Mouse (Mus musculus): ENCODE measurements around the gene Mybpc1. TPM values are rescaled to one million over a fixed set of nuclear protein-coding genes. Genes with fewer than 3 reads are reported as not detected.

Gene Mybpc1
- polyA plus RNA-seq, 1 experiment from 2014 or later, result 4.8 TPM

- Histone ChIP-seq H3K36me3 (no peaks in the 10 kb centered on the region), H3K4me3 (peak overlapping the region; percentile 20; the same call in 1 of the 2 replicates), H3K27me3 (ENCODE audit: insufficient read depth, poor library complexity, severe bottlenecking) (no peaks in the 10 kb centered on the region), H3K4me1 (replicated peaks) (peaks cover 27% of the 10 kb centered on the region), H3K27ac (no peak overlapping the region), H3K9me3 (no peaks in the 10 kb centered on the region)
- 28% methylated on average over 5 of the region's 5 CpGs for WGBS
- peak; percentile 50 for DNase-seq (ENCODE audit: low spot score)
Observed at GRCm38 (mm10) chr10:88603256-88603655, 1.7 kb downstream of the Mybpc1 start.

- H3K4me1 ChIP-seq (replicated peaks), result peaks cover 19% of the 10 kb centered on the region
- H3K27ac ChIP-seq, result no peak overlapping the region
- DNase-seq (ENCODE audit: low spot score), result no peak
- H3K4me3 ChIP-seq, result no peak overlapping the region
- H3K9me3 ChIP-seq, result no peaks in the 10 kb centered on the region
- WGBS, result 93% methylated on average over 7 of the region's 7 CpGs
- H3K36me3 ChIP-seq, result no peaks in the 10 kb centered on the region
- H3K27me3 ChIP-seq (ENCODE audit: insufficient read depth, poor library complexity, severe bottlenecking), result no peaks in the 10 kb centered on the region
Observed at GRCm38 (mm10) chr10:88600591-88600990, 4.4 kb downstream of the Mybpc1 start.

- 95% methylated on average over 4 of the region's 4 CpGs for WGBS
- DNase-seq (ENCODE audit: low spot score), result no peak
Observed at GRCm38 (mm10) chr10:88592316-88592715, 12.6 kb downstream of the Mybpc1 start.

GRCm38 (mm10) chr10:88591042-88591441 lies 13.9 kb downstream of the Mybpc1 start:
- 71% methylated on average over 12 of the region's 12 CpGs for WGBS
- Histone ChIP-seq H3K27ac (no peak overlapping the region), H3K9me3 (no peaks in the 10 kb centered on the region), H3K27me3 (ENCODE audit: insufficient read depth, poor library complexity, severe bottlenecking) (no peaks in the 10 kb centered on the region), H3K4me3 (no peak overlapping the region), H3K4me1 (replicated peaks) (no peaks in the 10 kb centered on the region), H3K36me3 (no peaks in the 10 kb centered on the region)
- no peak for DNase-seq (ENCODE audit: low spot score)

More at GRCm38 (mm10) chr10:88592316-88592715, 12.6 kb downstream of the Mybpc1 start:
- no peaks in the 10 kb centered on the region for H3K27me3 ChIP-seq (ENCODE audit: insufficient read depth, poor library complexity, severe bottlenecking)
- H3K4me1 ChIP-seq (replicated peaks), result no peaks in the 10 kb centered on the region
- no peak overlapping the region for H3K27ac ChIP-seq
- H3K36me3 ChIP-seq, result no peaks in the 10 kb centered on the region
- H3K9me3 ChIP-seq, result no peaks in the 10 kb centered on the region
- H3K4me3 ChIP-seq, result no peak overlapping the region

- DNase-seq (ENCODE audit: low spot score), result no peak
- no peak overlapping the region for H3K4me3 ChIP-seq
- H3K4me1 ChIP-seq (replicated peaks), result no peaks in the 10 kb centered on the region
- no peak overlapping the region for H3K27ac ChIP-seq
- H3K27me3 ChIP-seq (ENCODE audit: insufficient read depth, poor library complexity, severe bottlenecking), result no peaks in the 10 kb centered on the region
- H3K36me3 ChIP-seq, result no peaks in the 10 kb centered on the region
- WGBS, result 88% methylated on average over 11 of the region's 11 CpGs
- H3K9me3 ChIP-seq, result no peaks in the 10 kb centered on the region
Observed at GRCm38 (mm10) chr10:88584469-88584868, 20.5 kb downstream of the Mybpc1 start.

- Histone ChIP-seq H3K9me3 (no peaks in the 10 kb centered on the region), H3K4me1 (replicated peaks) (no peaks in the 10 kb centered on the region), H3K36me3 (no peaks in the 10 kb centered on the region), H3K4me3 (no peak overlapping the region), H3K27ac (no peak overlapping the region), H3K27me3 (ENCODE audit: insufficient read depth, poor library complexity, severe bottlenecking) (no peaks in the 10 kb centered on the region)
- 93% methylated on average over 5 of the region's 5 CpGs for WGBS
- no peak for DNase-seq (ENCODE audit: low spot score)
Observed at GRCm38 (mm10) chr10:88580786-88581185, 24.2 kb downstream of the Mybpc1 start.

GRCm38 (mm10) chr10:88578651-88579050 lies 26.3 kb downstream of the Mybpc1 start:
- H3K27me3 ChIP-seq (ENCODE audit: insufficient read depth, poor library complexity, severe bottlenecking), result no peaks in the 10 kb centered on the region
- no peak for DNase-seq (ENCODE audit: low spot score)
- H3K4me3 ChIP-seq, result no peak overlapping the region
- H3K27ac ChIP-seq, result no peak overlapping the region
- H3K36me3 ChIP-seq, result no peaks in the 10 kb centered on the region
- no peaks in the 10 kb centered on the region for H3K9me3 ChIP-seq
- whole genome bisulfite sequencing, result 87% methylated on average over 4 of the region's 4 CpGs
- H3K4me1 ChIP-seq (replicated peaks), result peaks cover 8% of the 10 kb centered on the region; the same call in 1 of the 2 replicates

GRCm38 (mm10) chr10:88574115-88574635 lies 30.8 kb downstream of the Mybpc1 start:
- H3K27ac ChIP-seq, result no peak overlapping the region
- H3K9me3 ChIP-seq, result no peaks in the 10 kb centered on the region
- DNase-seq (ENCODE audit: low spot score), result no peak
- no peak overlapping the region for H3K4me3 ChIP-seq
- no peaks in the 10 kb centered on the region for H3K27me3 ChIP-seq (ENCODE audit: insufficient read depth, poor library complexity, severe bottlenecking)
- H3K36me3 ChIP-seq, result no peaks in the 10 kb centered on the region
- 67% methylated on average over 8 of the region's 8 CpGs for WGBS
- peaks cover 17% of the 10 kb centered on the region; the same call in 1 of the 2 replicates for H3K4me1 ChIP-seq (replicated peaks)

GRCm38 (mm10) chr10:88572123-88572522 lies 32.8 kb downstream of the Mybpc1 start:
- H3K4me3 ChIP-seq, result no peak overlapping the region
- H3K36me3 ChIP-seq, result no peaks in the 10 kb centered on the region
- no peak for DNase-seq (ENCODE audit: low spot score)
- H3K27ac ChIP-seq, result no peak overlapping the region
- H3K9me3 ChIP-seq, result no peaks in the 10 kb centered on the region
- WGBS, result 91% methylated on average over 5 of the region's 5 CpGs
- H3K27me3 ChIP-seq (ENCODE audit: insufficient read depth, poor library complexity, severe bottlenecking), result no peaks in the 10 kb centered on the region
- peaks cover 17% of the 10 kb centered on the region; the same call in 1 of the 2 replicates for H3K4me1 ChIP-seq (replicated peaks)

GRCm38 (mm10) chr10:88557046-88557445 lies 47.9 kb downstream of the Mybpc1 start:
- Histone ChIP-seq H3K36me3 (no peaks in the 10 kb centered on the region), H3K4me3 (no peak overlapping the region), H3K27me3 (ENCODE audit: insufficient read depth, poor library complexity, severe bottlenecking) (no peaks in the 10 kb centered on the region), H3K4me1 (replicated peaks) (no peaks in the 10 kb centered on the region), H3K9me3 (no peaks in the 10 kb centered on the region), H3K27ac (no peak overlapping the region)
- no peak for DNase-seq (ENCODE audit: low spot score)
- 90% methylated on average over 6 of the region's 6 CpGs for WGBS

GRCm38 (mm10) chr10:88552738-88553137 lies 52.2 kb downstream of the Mybpc1 start:
- no peaks in the 10 kb centered on the region for H3K4me1 ChIP-seq (replicated peaks)
- peaks cover 12% of the 10 kb centered on the region; the same call in 1 of the 2 replicates for H3K36me3 ChIP-seq
- H3K27me3 ChIP-seq (ENCODE audit: insufficient read depth, poor library complexity, severe bottlenecking), result no peaks in the 10 kb centered on the region
- DNase-seq (ENCODE audit: low spot score), result no peak
- no peak overlapping the region for H3K27ac ChIP-seq
- H3K4me3 ChIP-seq, result no peak overlapping the region
- whole genome bisulfite sequencing, result 96% methylated on average over 2 of the region's 2 CpGs
- no peaks in the 10 kb centered on the region for H3K9me3 ChIP-seq

GRCm38 (mm10) chr10:88550225-88550624 lies 54.7 kb downstream of the Mybpc1 start:
- H3K4me1 ChIP-seq (replicated peaks), result no peaks in the 10 kb centered on the region
- H3K9me3 ChIP-seq, result no peaks in the 10 kb centered on the region
- H3K27ac ChIP-seq, result no peak overlapping the region
- no peaks in the 10 kb centered on the region for H3K27me3 ChIP-seq (ENCODE audit: insufficient read depth, poor library complexity, severe bottlenecking)
- DNase-seq (ENCODE audit: low spot score), result no peak
- H3K4me3 ChIP-seq, result no peak overlapping the region
- H3K36me3 ChIP-seq, result peaks cover 16% of the 10 kb centered on the region; the same call in 1 of the 2 replicates
- 86% methylated on average over 3 of the region's 3 CpGs for WGBS

- Histone ChIP-seq H3K9me3 (peaks cover 8% of the 10 kb centered on the region; the same call in 1 of the 2 replicates), H3K4me3 (no peak overlapping the region), H3K27ac (no peak overlapping the region), H3K4me1 (replicated peaks) (no peaks in the 10 kb centered on the region), H3K36me3 (peaks cover 36% of the 10 kb centered on the region), H3K27me3 (ENCODE audit: insufficient read depth, poor library complexity, severe bottlenecking) (no peaks in the 10 kb centered on the region)
- 55% methylated on average over 2 of the region's 2 CpGs for WGBS
- DNase-seq (ENCODE audit: low spot score), result no peak
Observed at GRCm38 (mm10) chr10:88547635-88548034, 57.3 kb downstream of the Mybpc1 start.

GRCm38 (mm10) chr10:88530631-88531030 lies 74.3 kb downstream of the Mybpc1 start:
- Histone ChIP-seq H3K9me3 (no peaks in the 10 kb centered on the region), H3K36me3 (peaks cover under 1% of the 10 kb centered on the region; the same call in 1 of the 2 replicates), H3K4me1 (replicated peaks) (no peaks in the 10 kb centered on the region), H3K27me3 (ENCODE audit: insufficient read depth, poor library complexity, severe bottlenecking) (no peaks in the 10 kb centered on the region), H3K4me3 (no peak overlapping the region), H3K27ac (no peak overlapping the region)
- DNase-seq (ENCODE audit: low spot score), result no peak
- WGBS, result 73% methylated on average over 5 of the region's 5 CpGs

All from hindbrain, embryonic 10.5 days (tissue).